Mouse (Mus musculus) embryonic facial prominence, embryonic 12.5 days (tissue): Measurements from ENCODE around the gene Plekhh1. TPM values are rescaled to one million over a fixed set of nuclear protein-coding genes. Genes with fewer than 3 reads are reported as not detected.
A peak's percentile ranks its signal among the peaks of the same experiment; 100 is the strongest.
"Not testable (repeated sequence)": the region's sequence is repeated elsewhere in the genome, so short reads cannot be mapped to it uniquely, and the experiment has no call there.

Source experiments
- ATAC-seq: fragments of 200-750 bp; cut with Nextera tagmentation; 2 replicates; pipeline ENCODE4 v1.8.0; 2017; ENCODE audit not compliant: insufficient number of reproducible peaks, insufficient read depth, low FRiP score, low TSS enrichment
- H3K27ac ChIP-seq: fragments of 300-500 bp; sonication (generic); 2 replicates; pipeline ENCODE4 v1.5.1; 2016; ENCODE audit warnings: mild to moderate bottlenecking
- H3K27me3 ChIP-seq: fragments of 300-500 bp; sonication (generic); 2 replicates; pipeline ENCODE4 v1.6.1; 2016; ENCODE audit warnings: mild to moderate bottlenecking, moderate library complexity
- H3K36me3 ChIP-seq: fragments of 300-500 bp; sonication (generic); 2 replicates; pipeline ENCODE4 v1.6.1; 2016; ENCODE audit warnings: mild to moderate bottlenecking
- H3K4me1 ChIP-seq: fragments of 300-500 bp; sonication (generic); 2 replicates; pipeline ENCODE4 v1.6.1; 2016
- H3K4me2 ChIP-seq: fragments of 300-500 bp; sonication (generic); replicated peaks from 2 replicates; pipeline ENCODE4 v1.6.1; 2016; ENCODE audit warnings: mild to moderate bottlenecking, moderate library complexity
- H3K4me3 ChIP-seq: fragments of 300-500 bp; sonication (generic); 2 replicates; pipeline ENCODE4 v1.5.1; 2016; ENCODE audit warnings: mild to moderate bottlenecking
- H3K9ac ChIP-seq: fragments of 300-500 bp; sonication (generic); 2 replicates; pipeline ENCODE4 v1.6.1; 2016; ENCODE audit warnings: mild to moderate bottlenecking, moderate library complexity
- H3K9me3 ChIP-seq: fragments of 300-500 bp; sonication (generic); 2 replicates; pipeline ENCODE4 v1.6.1; 2016; ENCODE audit warnings: mild to moderate bottlenecking, moderate library complexity
- WGBS: fragments of 180-500 bp; shearing (Covaris S2); methylation state at CpG from one replicate; pipeline ENCODE4 v1.1.7; 2016; 5-methylcytosine and 5-hydroxymethylcytosine counted together
- polyA plus RNA-seq: library from polyadenylated mRNA; unstranded; fragments of >200 nt; fragmentation: Nextera tagmentation; extraction: Ambion mirVana; gene quantifications from 2 replicates; pipeline ENCODE4 v1.2.1, GENCODE M21; 2016

The Plekhh1 gene
- polyA plus RNA-seq, 1 experiment from 2014 or later, result 4.3 TPM

DNA sequence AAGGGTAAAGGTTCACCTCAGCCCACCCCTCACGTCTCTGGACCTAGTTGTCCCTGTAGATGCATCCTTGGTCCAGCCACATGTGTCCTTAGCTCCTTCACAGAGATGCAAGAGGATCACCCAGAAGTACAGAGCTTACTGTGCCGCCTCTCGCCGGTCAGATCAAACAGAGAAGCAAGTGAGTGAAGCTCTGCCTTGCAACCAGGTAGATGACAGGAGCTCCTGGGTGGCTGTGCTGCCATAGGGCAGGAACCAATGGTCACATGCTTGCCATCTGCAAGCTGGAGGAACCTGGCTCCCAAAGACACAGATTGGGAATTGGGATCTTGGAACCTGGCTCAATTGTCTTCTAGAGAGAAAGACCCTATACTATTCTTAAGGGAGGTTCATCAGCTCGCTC, 23.5 kb upstream of the Plekhh1 start:
- H3K27ac ChIP-seq, result no peak overlapping the region
- no peak overlapping the region for H3K9ac ChIP-seq
- no peak for ATAC-seq
- H3K36me3 ChIP-seq, result no peaks in the 10 kb centered on the region
- H3K4me2 ChIP-seq, result no peak overlapping the region
- no peaks in the 10 kb centered on the region for H3K4me1 ChIP-seq
- no peaks in the 10 kb centered on the region for H3K9me3 ChIP-seq
- H3K4me3 ChIP-seq, result no peak overlapping the region
- WGBS, result 85% methylated on average over 5 of the region's 5 CpGs
- peaks cover 14% of the 10 kb centered on the region for H3K27me3 ChIP-seq

DNA sequence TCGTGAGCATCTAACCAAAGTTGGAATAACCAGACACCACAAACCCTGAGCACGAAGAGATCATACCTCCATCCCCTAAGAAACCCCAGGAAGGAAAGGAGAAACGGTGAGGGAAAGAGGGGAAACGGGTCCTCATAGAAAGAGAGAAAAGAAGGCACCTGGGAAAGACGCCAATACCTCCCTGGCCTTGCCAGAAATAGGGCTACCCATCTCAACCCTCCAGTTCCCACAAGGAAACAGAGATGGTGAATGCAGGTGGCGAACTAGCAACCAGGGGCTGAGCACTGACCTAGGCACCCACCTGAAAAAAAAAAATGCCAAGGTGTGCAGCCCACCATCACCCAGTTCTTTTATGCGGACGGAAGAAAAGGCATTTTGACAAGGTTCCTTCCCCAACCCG, 22.9 kb upstream of the Plekhh1 start:
- WGBS, result 34% methylated on average over 9 of the region's 9 CpGs
- H3K27ac ChIP-seq, result no peak overlapping the region

DNA sequence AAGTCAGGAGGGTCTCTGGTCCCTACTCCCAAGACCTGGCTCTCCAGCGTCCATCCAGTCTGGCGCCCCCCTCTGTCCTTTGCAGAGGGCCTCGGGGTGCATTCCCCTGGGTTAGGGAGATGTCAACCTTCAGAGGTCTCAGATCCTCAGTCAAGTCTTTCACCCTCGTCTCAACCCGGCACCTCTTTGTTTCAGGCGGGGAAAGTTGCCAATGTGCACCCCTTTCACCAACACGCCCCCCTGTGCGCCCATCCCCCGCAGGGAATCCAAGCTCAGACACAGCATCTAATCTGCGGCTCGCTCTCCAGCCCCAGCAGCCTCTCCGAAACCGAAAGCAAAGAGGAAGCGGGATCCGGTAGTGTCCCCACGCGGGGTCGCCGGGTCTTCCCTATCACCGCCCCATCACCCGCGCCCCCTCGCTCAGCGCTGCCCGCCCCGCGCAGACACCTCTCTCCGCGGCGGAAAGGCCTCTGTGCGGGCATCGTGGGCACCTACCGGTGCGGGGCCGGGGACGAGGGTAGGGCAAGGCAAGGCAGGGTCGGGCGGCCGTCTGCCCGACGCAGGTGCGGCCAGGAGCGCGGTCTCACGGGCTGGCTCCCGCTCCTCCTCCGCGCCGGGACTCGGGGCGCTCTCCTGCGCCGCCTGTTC, 22.4 kb upstream of the Plekhh1 start:
- H3K9me3 ChIP-seq, result no peaks in the 10 kb centered on the region
- ATAC-seq, result peak; percentile 57
- H3K27ac ChIP-seq, result no peak overlapping the region
- peak overlapping the region; percentile 88 for H3K4me2 ChIP-seq
- WGBS, result under 1% methylated on average over 53 of the region's 53 CpGs
- H3K36me3 ChIP-seq, result no peaks in the 10 kb centered on the region
- peak overlapping the region; percentile 94 for H3K4me3 ChIP-seq
- H3K4me1 ChIP-seq, result no peaks in the 10 kb centered on the region
- H3K9ac ChIP-seq, result peak overlapping the region; percentile 70
- peaks cover 14% of the 10 kb centered on the region for H3K27me3 ChIP-seq

More for the DNA sequence above, 22.9 kb upstream of the Plekhh1 start:
- no peak for ATAC-seq
- Histone ChIP-seq H3K4me3 (peak overlapping the region; percentile 94), H3K9me3 (no peaks in the 10 kb centered on the region), H3K4me2 (peak overlapping the region; percentile 88), H3K27me3 (peaks cover 14% of the 10 kb centered on the region), H3K36me3 (no peaks in the 10 kb centered on the region), H3K4me1 (no peaks in the 10 kb centered on the region), H3K9ac (peak overlapping the region; percentile 70; the same call in 1 of the 2 replicates)

DNA sequence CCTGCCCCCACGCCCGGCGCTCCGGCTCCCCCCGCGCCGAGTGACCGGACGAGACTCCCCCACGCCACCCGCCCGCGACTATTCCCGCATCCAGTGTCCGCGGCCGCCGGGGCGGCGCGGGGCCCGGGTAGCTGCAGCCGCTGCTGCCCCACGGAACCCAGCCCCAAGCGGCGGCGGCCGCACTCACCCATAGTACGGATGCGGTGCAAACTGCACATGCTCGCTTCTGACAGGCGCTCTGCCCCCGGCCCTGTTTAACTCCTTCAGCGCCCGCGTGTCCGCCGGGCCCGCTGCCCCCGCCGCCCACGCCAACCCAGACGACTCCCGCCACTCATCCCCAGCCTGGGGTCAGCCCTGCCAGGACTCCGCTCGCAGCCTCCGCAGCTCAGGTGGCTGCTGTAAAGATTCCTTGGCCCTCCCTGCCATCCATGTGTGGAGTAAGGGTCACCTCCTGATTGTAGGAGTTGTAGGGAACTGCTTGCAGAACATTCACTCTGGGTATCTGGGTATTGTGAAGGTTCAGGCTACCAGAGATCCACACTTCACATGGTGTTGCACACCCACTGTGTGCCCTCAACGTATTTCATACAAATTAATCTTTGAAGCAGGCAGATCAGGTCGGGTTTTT, 21.7 kb upstream of the Plekhh1 start, which contains the start of gene Tmem229b:
Gene Tmem229b (minus strand): TSS at position 502 of the 628 bp plus-strand sequence.
- H3K27me3 ChIP-seq, result peaks cover 14% of the 10 kb centered on the region
- no peaks in the 10 kb centered on the region for H3K4me1 ChIP-seq
- H3K9ac ChIP-seq, result peak within 1 kb of the TSS; percentile 70
- peak within 1 kb of the TSS; percentile 88 for H3K4me2 ChIP-seq
- 2% methylated on average over 49 of the region's 49 CpGs for WGBS
- no peaks in the 10 kb centered on the region for H3K36me3 ChIP-seq
- peak; percentile 78 for ATAC-seq
- H3K9me3 ChIP-seq, result no peaks in the 10 kb centered on the region
- H3K4me3 ChIP-seq, result peak within 1 kb of the TSS; percentile 94
- no peak within 1 kb of the TSS for H3K27ac ChIP-seq

DNA sequence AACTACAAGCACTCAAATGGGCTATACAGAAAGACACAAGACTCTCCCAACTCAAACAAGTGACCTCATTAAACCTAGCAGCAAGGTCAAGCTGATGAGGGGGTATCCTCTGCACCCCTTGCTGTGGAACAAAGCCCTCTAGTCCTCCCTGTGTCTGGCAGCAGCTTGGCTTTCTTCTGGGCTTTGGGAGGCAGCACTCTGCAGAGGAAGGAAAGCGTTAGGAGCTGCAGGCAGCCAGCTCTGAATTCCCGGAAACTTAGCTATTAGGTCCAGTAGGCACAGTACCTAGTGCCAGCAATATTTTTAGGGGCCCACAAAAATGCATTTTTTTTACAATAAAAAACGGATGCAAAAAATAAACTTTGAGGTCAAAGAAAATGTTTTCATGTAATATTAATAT, 18.4 kb upstream of the Plekhh1 start:
- no peak overlapping the region for H3K9ac ChIP-seq
- no peaks in the 10 kb centered on the region for H3K4me1 ChIP-seq
- no peak for ATAC-seq
- H3K4me2 ChIP-seq, result no peak overlapping the region
- H3K4me3 ChIP-seq, result no peak overlapping the region
- peaks cover 9% of the 10 kb centered on the region for H3K27me3 ChIP-seq
- H3K9me3 ChIP-seq, result no peaks in the 10 kb centered on the region
- H3K36me3 ChIP-seq, result no peaks in the 10 kb centered on the region
- H3K27ac ChIP-seq, result 0 out of 2 replicates have a peak overlapping the region, but pooled peaks have one; percentile 23
- 46% methylated on average over 3 of the region's 3 CpGs for WGBS

DNA sequence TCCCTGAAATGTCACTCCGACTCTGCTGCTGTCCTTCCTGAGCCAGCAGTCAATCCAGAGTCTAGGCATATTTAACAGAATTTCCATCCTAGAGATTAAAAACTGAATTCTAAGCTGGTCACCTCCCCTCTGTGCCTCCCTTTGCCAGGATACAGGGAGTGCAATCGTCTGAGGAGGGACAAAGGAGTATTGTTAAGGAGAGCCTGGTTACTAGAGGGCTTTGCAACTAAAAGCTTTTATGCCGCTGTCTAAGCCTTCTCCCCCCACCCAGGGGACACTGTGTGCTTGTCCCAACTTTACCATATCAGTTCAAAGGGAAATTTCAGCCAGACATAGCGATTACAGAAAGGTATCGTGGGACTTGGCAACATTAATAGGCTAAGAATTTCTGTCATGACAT, 12.9 kb upstream of the Plekhh1 start:
- Histone ChIP-seq H3K9ac (no peak overlapping the region), H3K9me3 (no peaks in the 10 kb centered on the region), H3K27me3 (no peaks in the 10 kb centered on the region), H3K4me1 (no peaks in the 10 kb centered on the region), H3K4me2 (no peak overlapping the region), H3K4me3 (no peak overlapping the region), H3K27ac (no peak overlapping the region), H3K36me3 (no peaks in the 10 kb centered on the region)
- WGBS, result 24% methylated on average over 5 of the region's 5 CpGs
- ATAC-seq, result no peak

DNA sequence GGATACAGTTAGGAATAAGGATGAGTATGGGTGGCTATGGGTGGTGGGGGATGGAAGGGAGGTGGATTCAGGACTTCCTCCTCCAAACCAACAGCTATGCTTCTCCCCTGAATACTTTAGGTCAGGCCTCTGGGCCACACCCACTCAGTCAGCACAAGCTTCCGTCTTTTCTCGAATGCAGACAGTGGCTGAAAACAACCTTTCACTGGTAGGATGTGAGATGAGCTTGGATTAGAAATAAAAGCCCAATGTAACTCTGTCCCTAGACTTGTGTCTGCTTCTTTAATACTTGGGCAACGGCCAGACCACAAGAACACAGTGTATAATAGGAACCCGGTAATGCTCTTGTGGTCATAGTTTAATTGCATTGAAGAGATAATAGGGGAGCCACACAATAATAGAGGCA, 11.0 kb upstream of the Plekhh1 start:
- H3K4me3 ChIP-seq, result no peak overlapping the region
- no peaks in the 10 kb centered on the region for H3K36me3 ChIP-seq
- no peaks in the 10 kb centered on the region for H3K4me1 ChIP-seq
- WGBS, result 55% methylated on average over 4 of the region's 4 CpGs
- no peak overlapping the region for H3K4me2 ChIP-seq
- ATAC-seq, result no peak
- H3K27me3 ChIP-seq, result no peaks in the 10 kb centered on the region
- no peak overlapping the region for H3K9ac ChIP-seq
- H3K27ac ChIP-seq, result no peak overlapping the region
- H3K9me3 ChIP-seq, result no peaks in the 10 kb centered on the region

DNA sequence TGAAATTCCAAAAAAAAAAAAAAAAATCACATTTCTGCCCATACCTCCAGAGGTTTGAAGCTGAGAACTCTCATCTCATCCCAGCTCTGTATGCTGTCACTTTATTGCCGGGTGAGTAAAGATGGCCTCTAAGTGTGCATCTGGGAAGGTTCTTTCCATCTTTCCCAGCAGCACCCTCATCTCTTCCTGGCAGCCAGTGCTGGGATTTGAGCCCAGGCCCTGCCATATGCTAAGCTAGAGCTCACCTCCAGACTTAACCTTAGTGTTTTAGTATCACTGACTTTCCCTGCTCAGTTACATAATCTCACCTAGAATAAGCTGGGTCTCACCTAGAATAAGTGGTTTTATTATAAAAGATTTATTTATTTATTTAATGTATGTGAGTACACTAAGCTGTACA, 7.1 kb upstream of the Plekhh1 start:
- H3K36me3 ChIP-seq, result no peaks in the 10 kb centered on the region
- H3K4me2 ChIP-seq, result no peak overlapping the region
- H3K27ac ChIP-seq, result no peak overlapping the region
- no peak overlapping the region for H3K4me3 ChIP-seq
- H3K9me3 ChIP-seq, result no peaks in the 10 kb centered on the region
- 76% methylated on average over 1 of the region's 1 CpGs for WGBS
- no peak overlapping the region for H3K9ac ChIP-seq
- no peaks in the 10 kb centered on the region for H3K27me3 ChIP-seq
- ATAC-seq, result no peak
- H3K4me1 ChIP-seq, result peaks cover 11% of the 10 kb centered on the region; the same call in 1 of the 2 replicates

DNA sequence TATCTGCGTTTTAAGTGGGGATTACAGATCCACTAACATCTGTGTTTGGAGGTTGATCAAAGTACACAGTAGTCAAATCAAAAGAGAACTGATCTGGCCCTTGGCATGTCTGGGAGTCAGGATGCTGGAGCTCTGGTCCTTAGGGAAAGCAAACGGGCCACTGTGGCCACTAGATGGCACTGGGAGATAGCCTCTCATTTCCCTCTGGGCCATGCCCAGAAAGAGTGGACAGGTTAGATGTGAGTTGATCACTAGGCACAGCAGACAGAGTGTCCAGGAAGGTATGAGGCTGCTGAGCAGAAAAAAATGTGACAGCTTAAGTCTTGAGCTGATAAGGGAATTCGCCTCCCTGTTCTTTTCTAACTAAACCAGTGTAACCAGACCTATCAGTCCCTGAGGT, 6.1 kb upstream of the Plekhh1 start:
- no peak for ATAC-seq
- H3K4me1 ChIP-seq, result peaks cover 11% of the 10 kb centered on the region; the same call in 1 of the 2 replicates
- H3K36me3 ChIP-seq, result no peaks in the 10 kb centered on the region
- WGBS, result 16% methylated on average over 3 of the region's 3 CpGs
- H3K9ac ChIP-seq, result no peak overlapping the region
- H3K27me3 ChIP-seq, result no peaks in the 10 kb centered on the region
- no peak overlapping the region for H3K27ac ChIP-seq
- no peak overlapping the region for H3K4me2 ChIP-seq
- H3K4me3 ChIP-seq, result no peak overlapping the region
- no peaks in the 10 kb centered on the region for H3K9me3 ChIP-seq

DNA sequence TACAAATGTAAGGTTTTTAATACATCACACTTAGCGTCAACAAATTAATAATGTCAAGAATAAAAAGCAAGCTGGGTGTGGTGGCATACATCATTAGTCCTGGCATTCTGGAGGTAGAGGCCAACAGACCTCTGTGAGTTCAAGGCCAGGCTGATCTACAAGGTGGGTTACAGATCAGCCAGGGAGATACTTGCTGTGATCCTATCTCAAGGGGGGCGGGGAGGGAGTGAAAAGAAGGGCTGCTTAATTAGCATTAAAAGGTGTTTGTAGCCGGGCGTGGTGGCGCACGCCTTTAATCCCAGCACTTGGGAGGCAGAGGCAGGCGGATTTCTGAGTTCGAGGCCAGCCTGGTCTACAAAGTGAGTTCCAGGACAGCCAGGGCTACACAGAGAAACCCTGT, 1.4 kb upstream of the Plekhh1 start:
- not testable (repeated sequence) for H3K9ac ChIP-seq, H3K27ac ChIP-seq, H3K27me3 ChIP-seq, H3K36me3 ChIP-seq, H3K4me3 ChIP-seq, ATAC-seq, H3K4me2 ChIP-seq, H3K9me3 ChIP-seq
- WGBS, result 95% methylated on average over 8 of the region's 8 CpGs
- peaks cover 15% of the 10 kb centered on the region; the same call in 1 of the 2 replicates for H3K4me1 ChIP-seq

DNA sequence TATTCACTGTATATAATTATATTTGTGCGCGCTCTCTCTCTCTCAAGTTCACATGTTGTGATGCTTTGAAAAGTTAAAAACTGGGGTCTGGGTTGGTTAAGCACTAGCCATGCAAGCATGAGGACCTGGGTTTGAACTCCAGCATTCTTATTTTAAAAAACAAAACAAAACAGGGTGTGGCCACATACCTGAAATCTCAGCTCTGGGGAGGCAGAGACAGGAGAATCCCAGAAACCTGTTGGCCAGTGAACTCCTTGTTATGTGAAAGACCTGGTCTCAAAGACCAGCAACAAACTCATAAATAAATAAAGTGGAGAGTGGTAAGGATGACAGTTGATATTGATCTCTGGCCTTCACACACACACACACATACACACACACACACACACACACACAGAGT, 5.4 kb downstream of the Plekhh1 start:
- no peaks in the 10 kb centered on the region for H3K36me3 ChIP-seq
- ATAC-seq, result no peak
- 99% methylated on average over 2 of the region's 2 CpGs for WGBS
- H3K27ac ChIP-seq, result no peak overlapping the region
- no peak overlapping the region for H3K4me3 ChIP-seq
- H3K27me3 ChIP-seq, result no peaks in the 10 kb centered on the region
- H3K9ac ChIP-seq, result no peak overlapping the region
- no peak overlapping the region for H3K4me2 ChIP-seq
- H3K4me1 ChIP-seq, result no peaks in the 10 kb centered on the region
- H3K9me3 ChIP-seq, result no peaks in the 10 kb centered on the region

DNA sequence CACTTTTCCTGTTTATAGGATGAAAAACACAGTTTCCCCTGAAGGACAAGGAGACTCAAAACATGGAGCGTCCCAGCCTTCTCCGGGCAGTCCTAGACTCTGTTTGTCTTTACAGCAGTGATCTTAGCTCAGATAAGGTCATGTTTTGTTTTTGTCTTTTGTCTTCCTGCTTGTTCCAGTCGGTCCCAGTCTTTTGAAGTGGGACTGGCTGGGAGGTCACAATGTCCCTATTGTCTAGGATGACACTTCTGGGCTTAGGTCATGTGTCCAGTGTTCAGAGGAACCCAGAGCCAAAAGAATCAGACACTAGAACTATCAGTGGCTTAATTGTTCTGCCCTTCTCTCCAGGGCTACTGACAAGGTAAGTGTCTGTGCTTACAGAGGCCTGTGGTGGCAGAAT, 6.4 kb downstream of the Plekhh1 start:
- Histone ChIP-seq H3K27ac (no peak overlapping the region), H3K36me3 (no peaks in the 10 kb centered on the region), H3K4me3 (no peak overlapping the region), H3K27me3 (no peaks in the 10 kb centered on the region), H3K9me3 (no peaks in the 10 kb centered on the region), H3K9ac (no peak overlapping the region), H3K4me2 (no peak overlapping the region), H3K4me1 (no peaks in the 10 kb centered on the region)
- WGBS, result 14% methylated on average over 3 of the region's 3 CpGs
- ATAC-seq, result no peak
